Mouse (Mus musculus) stomach, embryonic 14.5 days (tissue): ENCODE results near the gene Prap1. TPM values are rescaled to one million over a fixed set of nuclear protein-coding genes. Genes with fewer than 3 reads are reported as not detected.

Experiments
- ATAC-seq: fragments of 200-750 bp; cut with Nextera tagmentation; 2 replicates; pipeline ENCODE4 v1.8.0; 2017; ENCODE audit warnings: low read depth, moderate TSS enrichment; ENCODE audit not compliant: insufficient number of reproducible peaks, insufficient read depth, low FRiP score
- H3K27ac ChIP-seq: fragments of 300-500 bp; sonication (generic); 2 replicates; pipeline ENCODE4 v1.5.1; 2014; ENCODE audit warnings: mild to moderate bottlenecking, low read length, moderate library complexity, mixed read lengths
- H3K27me3 ChIP-seq: fragments of 300-500 bp; sonication (generic); 2 replicates; pipeline ENCODE4 v1.6.1; 2014; ENCODE audit warnings: low read length, control low read depth, mixed read lengths; ENCODE audit not compliant: control insufficient read depth, insufficient read depth
- H3K36me3 ChIP-seq: fragments of 300-500 bp; sonication (generic); 2 replicates; pipeline ENCODE4 v1.6.1; 2014; ENCODE audit warnings: mild to moderate bottlenecking, control low read depth, low read length, moderate library complexity, mixed read lengths; ENCODE audit not compliant: control insufficient read depth, insufficient read depth
- H3K4me1 ChIP-seq: fragments of 300-500 bp; sonication (generic); 2 replicates; pipeline ENCODE4 v1.6.1; 2014; ENCODE audit warnings: low read length, control low read depth, mixed read lengths; ENCODE audit not compliant: control insufficient read depth, insufficient read depth
- H3K4me2 ChIP-seq: fragments of 300-500 bp; sonication (generic); replicated peaks from 2 replicates; pipeline ENCODE4 v1.6.1; 2014; ENCODE audit warnings: low read depth, low read length, control low read depth
- H3K4me3 ChIP-seq: fragments of 300-500 bp; sonication (generic); 2 replicates; pipeline ENCODE4 v1.5.1; 2014; ENCODE audit warnings: low read depth, low read length, control low read depth
- H3K9ac ChIP-seq: fragments of 300-500 bp; sonication (generic); replicated peaks from 2 replicates; pipeline ENCODE4 v1.6.1; 2014; ENCODE audit warnings: low read depth, mild to moderate bottlenecking, control low read depth, low read length, moderate library complexity, mixed read lengths
- H3K9me3 ChIP-seq: fragments of 300-500 bp; sonication (generic); 2 replicates; pipeline ENCODE4 v1.6.1; 2016; ENCODE audit warnings: low read depth, low read length, control low read depth; ENCODE audit not compliant: control insufficient read depth
- WGBS: fragments of 180-500 bp; shearing (Covaris S2); extraction: QIAGEN DNeasy Blood & Tissue Kit; methylation state at CpG from one replicate; pipeline ENCODE4 v1.1.7; 2014; 5-methylcytosine and 5-hydroxymethylcytosine counted together
- polyA plus RNA-seq: library from polyadenylated mRNA; unstranded; fragments of >200 nt; fragmentation: Nextera tagmentation; extraction: Ambion mirVana; gene quantifications from 2 replicates; pipeline ENCODE4 v1.2.1, GENCODE M21; 2014

Gene Prap1
- polyA plus RNA-seq, 1 experiment from 2014 or later: 12.5 TPM

- Histone ChIP-seq H3K36me3 (no peaks in the 10 kb centered on the region), H3K9me3 (no peaks in the 10 kb centered on the region), H3K27ac (no peak overlapping the region), H3K27me3 (no peaks in the 10 kb centered on the region), H3K4me2 (no peak overlapping the region), H3K4me1 (no peaks in the 10 kb centered on the region), H3K9ac (no peak overlapping the region), H3K4me3 (no peak overlapping the region)
- no peak for ATAC-seq
- WGBS: 94% methylated on average over 2 of the region's 2 CpGs
Observed at GRCm38 (mm10) chr7:140120484-140120883, 27.3 kb downstream of the Prap1 start.

- H3K4me2 ChIP-seq: no peak overlapping the region
- H3K27ac ChIP-seq: no peak overlapping the region
- H3K36me3 ChIP-seq: no peaks in the 10 kb centered on the region
- H3K27me3 ChIP-seq: no peaks in the 10 kb centered on the region
- H3K4me3 ChIP-seq: no peak overlapping the region
- no peaks in the 10 kb centered on the region for H3K9me3 ChIP-seq
- no peak for ATAC-seq
- WGBS: 67% methylated on average over 13 of the region's 13 CpGs
- no peak overlapping the region for H3K9ac ChIP-seq
- H3K4me1 ChIP-seq: no peaks in the 10 kb centered on the region
Observed at GRCm38 (mm10) chr7:140121338-140121910, 28.2 kb downstream of the Prap1 start.

- Histone ChIP-seq H3K4me1 (0 out of 2 replicates have a peak, but pooled peaks cover 7% of the 10 kb centered on the region), H3K4me2 (no peak overlapping the region), H3K9ac (no peak overlapping the region), H3K27ac (no peak overlapping the region), H3K4me3 (no peak overlapping the region), H3K9me3 (no peaks in the 10 kb centered on the region), H3K27me3 (no peaks in the 10 kb centered on the region), H3K36me3 (no peaks in the 10 kb centered on the region)
- 32% methylated on average over 4 of the region's 4 CpGs for WGBS
- ATAC-seq: no peak
Observed at GRCm38 (mm10) chr7:140122765-140123164, 29.6 kb downstream of the Prap1 start.

- Histone ChIP-seq H3K4me2 (no peak overlapping the region), H3K27me3 (no peaks in the 10 kb centered on the region), H3K4me3 (no peak overlapping the region), H3K9ac (no peak overlapping the region), H3K36me3 (0 out of 2 replicates have a peak, but pooled peaks cover 2% of the 10 kb centered on the region), H3K4me1 (0 out of 2 replicates have a peak, but pooled peaks cover 7% of the 10 kb centered on the region), H3K27ac (no peak overlapping the region), H3K9me3 (no peaks in the 10 kb centered on the region)
- 91% methylated on average over 1 of the region's 1 CpGs for WGBS
- ATAC-seq: no peak
Observed at GRCm38 (mm10) chr7:140124382-140124781, 31.2 kb downstream of the Prap1 start.

GRCm38 (mm10) chr7:140125278-140126021 is 32.3 kb downstream of the Prap1 start:
- Histone ChIP-seq H3K9ac (peak overlapping the region; percentile 64), H3K4me2 (peak overlapping the region; percentile 53), H3K27me3 (no peaks in the 10 kb centered on the region), H3K27ac (peak overlapping the region; percentile 52; the same call in 1 of the 2 replicates), H3K36me3 (peaks cover 11% of the 10 kb centered on the region; the same call in 1 of the 2 replicates), H3K9me3 (no peaks in the 10 kb centered on the region), H3K4me3 (peak overlapping the region; percentile 75), H3K4me1 (0 out of 2 replicates have a peak, but pooled peaks cover 7% of the 10 kb centered on the region)
- ATAC-seq: peak; percentile 96
- 1% methylated on average over 40 of the region's 40 CpGs for WGBS

GRCm38 (mm10) chr7:140126022-140126350 is 32.8 kb downstream of the Prap1 start:
- Histone ChIP-seq H3K36me3 (peaks cover 12% of the 10 kb centered on the region; the same call in 1 of the 2 replicates), H3K4me1 (0 out of 2 replicates have a peak, but pooled peaks cover 7% of the 10 kb centered on the region), H3K27ac (no peak overlapping the region; the same call in 1 of the 2 replicates), H3K9ac (peak overlapping the region; percentile 64), H3K9me3 (no peaks in the 10 kb centered on the region), H3K4me3 (peak overlapping the region; percentile 75), H3K27me3 (no peaks in the 10 kb centered on the region), H3K4me2 (peak overlapping the region; percentile 53)
- ATAC-seq: peak; percentile 24; the same call in 1 of the 2 replicates
- 3% methylated on average over 5 of the region's 5 CpGs for WGBS

- no peak overlapping the region for H3K27ac ChIP-seq
- 0 out of 2 replicates have a peak, but pooled peaks cover 7% of the 10 kb centered on the region for H3K4me1 ChIP-seq
- no peaks in the 10 kb centered on the region for H3K27me3 ChIP-seq
- no peak overlapping the region for H3K9ac ChIP-seq
- 71% methylated on average over 3 of the region's 3 CpGs for WGBS
- ATAC-seq: no peak
- no peak overlapping the region for H3K4me3 ChIP-seq
- peak overlapping the region; percentile 17; the same call in 1 of the 2 replicates for H3K4me2 ChIP-seq
- H3K36me3 ChIP-seq: peaks cover 16% of the 10 kb centered on the region; the same call in 1 of the 2 replicates
- no peaks in the 10 kb centered on the region for H3K9me3 ChIP-seq
Observed at GRCm38 (mm10) chr7:140126934-140127333, 33.7 kb downstream of the Prap1 start.

GRCm38 (mm10) chr7:140127911-140128310 is 34.7 kb downstream of the Prap1 start:
- H3K9me3 ChIP-seq: no peaks in the 10 kb centered on the region
- H3K4me3 ChIP-seq: no peak overlapping the region
- H3K4me1 ChIP-seq: 0 out of 2 replicates have a peak, but pooled peaks cover 7% of the 10 kb centered on the region
- no peaks in the 10 kb centered on the region for H3K27me3 ChIP-seq
- peaks cover 16% of the 10 kb centered on the region; the same call in 1 of the 2 replicates for H3K36me3 ChIP-seq
- H3K9ac ChIP-seq: no peak overlapping the region
- WGBS: 84% methylated on average over 2 of the region's 2 CpGs
- H3K4me2 ChIP-seq: no peak overlapping the region
- H3K27ac ChIP-seq: no peak overlapping the region
- no peak for ATAC-seq
